Mouse (Mus musculus) T-cell, adult 2 months (primary cell): ENCODE measurements around the gene Prrc2b.

Experiments
- DNase-seq: peaks from one replicate; pipeline ENCODE4 v3.0.0; 2022; ENCODE audit warnings: low spot score

Gene Prrc2b

DNA sequence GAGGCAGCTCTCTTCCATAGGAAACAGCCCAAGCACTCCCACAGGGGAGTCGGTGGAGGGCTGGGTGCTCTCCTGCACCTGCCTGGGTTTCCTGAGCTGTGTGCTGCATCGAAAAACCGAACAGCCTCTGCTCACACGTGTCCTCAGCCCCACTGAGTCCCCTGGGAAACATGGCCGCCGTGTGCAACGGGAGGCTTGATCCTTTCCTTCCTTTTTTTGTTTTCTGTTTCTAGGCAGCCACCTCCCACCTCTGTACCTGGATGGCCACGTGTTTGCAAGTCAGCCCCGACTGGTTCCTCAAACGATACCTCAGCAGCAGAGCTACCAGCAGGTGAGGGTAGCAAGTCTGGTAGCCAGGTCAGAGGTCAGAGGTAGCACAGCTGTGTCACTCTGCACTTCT lies 71.2 kb downstream of the Prrc2b start:
- DNase-seq = no peak

DNA sequence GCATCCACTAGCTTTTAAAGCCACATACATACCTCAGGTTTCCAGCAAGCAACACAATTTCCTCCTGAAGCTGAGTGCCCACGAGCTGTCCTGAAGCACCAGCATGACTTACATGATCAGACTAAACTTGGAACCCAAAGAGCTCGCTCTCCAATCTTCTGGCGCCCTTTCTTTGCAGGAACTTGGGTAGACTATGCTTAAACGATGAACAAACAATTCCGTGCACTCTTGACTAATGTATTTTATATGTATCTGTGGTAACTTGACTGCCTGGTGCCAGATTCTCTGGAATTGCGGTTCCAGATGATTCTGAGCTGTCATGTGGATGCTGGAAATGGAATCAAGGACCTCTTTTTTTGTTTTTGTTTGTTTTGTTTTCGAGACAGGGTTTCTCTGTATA lies 84.6 kb downstream of the Prrc2b start:
- DNase-seq = no peak

DNA sequence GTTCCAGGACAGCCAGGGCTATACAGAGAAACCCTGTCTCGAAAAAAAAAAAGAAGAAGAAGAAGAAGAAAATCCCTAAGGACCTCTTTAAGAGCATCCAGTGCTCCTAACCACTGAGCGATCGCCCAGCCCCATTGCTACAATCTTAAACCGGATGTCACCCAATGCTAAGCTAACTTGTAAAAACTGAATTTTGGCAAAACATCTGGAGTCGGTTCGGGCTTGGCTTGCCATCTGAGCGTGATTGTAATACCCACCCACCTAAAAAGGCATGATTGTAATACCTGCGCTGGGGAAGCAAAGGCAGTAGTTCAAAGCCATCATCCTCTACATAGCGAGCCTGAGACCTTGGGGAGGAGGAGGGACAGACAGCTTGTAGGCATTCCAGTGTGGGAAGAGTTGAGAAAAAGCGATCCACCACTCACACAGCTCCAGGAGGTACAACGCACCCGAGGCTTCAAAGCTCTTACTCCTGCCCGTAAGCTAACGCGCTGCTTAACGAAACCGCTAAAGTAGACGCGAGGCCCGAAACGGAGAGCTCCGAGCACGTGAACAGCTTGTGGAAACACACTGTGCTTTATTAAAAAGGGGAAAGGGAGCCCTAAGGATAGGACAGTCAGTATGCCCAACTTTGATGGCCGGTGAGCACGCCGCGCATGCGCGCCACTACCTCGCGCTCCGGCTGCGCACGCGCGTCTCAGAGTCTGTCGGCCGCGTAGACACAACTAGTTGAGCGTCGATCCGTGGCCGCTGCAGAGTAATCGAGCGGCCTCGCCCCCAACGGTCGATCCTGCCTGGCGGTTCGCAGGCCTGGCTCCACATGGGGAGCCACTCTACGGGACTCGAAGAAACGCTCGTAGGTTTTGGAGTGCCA lies 85.2 kb downstream of the Prrc2b start, which contains the start of gene Pomt1:
TSS of gene Pomt1 (plus strand) at position 705 of the 874 bp plus-strand sequence.
- peak; percentile 92 for DNase-seq

DNA sequence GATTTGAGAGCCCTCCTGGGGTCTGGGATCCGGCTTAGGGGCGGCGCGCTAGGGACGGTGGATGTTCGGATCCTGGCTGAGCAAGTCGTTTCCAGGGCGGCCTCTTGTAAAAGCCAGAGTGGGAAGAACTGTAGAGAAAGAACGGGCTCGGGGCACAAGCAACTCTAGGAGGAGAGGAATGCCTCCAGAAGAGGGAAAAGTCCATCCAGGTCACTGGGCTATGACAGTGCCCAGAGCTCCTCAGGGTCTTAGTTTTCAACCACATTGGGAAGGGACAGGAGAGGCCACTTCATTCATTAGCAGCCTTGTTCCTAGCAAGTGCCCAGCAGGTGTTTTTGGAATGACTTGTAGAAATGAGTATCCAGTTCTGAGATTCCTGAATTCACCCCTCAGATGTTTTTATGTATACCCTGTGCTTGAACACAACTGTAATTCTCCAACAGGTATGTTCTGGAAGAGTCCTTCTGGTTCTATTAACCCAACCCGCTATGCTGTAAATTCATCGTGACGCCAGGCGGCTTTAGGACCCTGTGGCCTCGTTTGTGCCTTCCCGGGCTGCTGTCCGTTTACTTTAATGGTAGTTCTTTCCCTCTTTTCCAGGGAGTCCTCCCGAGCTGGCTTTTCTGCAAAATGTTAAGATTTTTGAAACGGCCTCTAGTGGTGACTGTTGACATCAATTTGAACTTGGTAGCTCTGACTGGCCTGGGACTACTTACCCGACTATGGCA lies 86.0 kb downstream of the Prrc2b start:
- DNase-seq = peak; percentile 22

DNA sequence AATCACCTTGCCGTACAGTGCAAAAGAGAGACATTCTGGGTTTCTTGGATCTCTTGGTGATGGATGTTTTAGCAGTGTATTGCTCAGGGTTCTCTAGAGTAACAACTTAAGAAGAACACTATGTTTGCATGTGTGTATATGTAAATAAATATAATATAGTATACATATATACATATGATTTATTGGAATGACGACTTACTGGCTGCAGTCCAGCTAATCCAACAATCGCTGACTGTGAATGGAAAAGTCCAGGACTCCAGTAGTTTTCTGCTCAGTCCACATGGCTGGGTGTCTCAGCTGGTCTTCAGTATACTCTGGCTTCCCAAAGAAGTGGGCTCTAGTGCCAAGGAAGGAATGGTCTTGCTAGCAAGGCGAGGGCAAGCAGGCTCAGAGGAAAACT lies 86.7 kb downstream of the Prrc2b start:
- no peak for DNase-seq

DNA sequence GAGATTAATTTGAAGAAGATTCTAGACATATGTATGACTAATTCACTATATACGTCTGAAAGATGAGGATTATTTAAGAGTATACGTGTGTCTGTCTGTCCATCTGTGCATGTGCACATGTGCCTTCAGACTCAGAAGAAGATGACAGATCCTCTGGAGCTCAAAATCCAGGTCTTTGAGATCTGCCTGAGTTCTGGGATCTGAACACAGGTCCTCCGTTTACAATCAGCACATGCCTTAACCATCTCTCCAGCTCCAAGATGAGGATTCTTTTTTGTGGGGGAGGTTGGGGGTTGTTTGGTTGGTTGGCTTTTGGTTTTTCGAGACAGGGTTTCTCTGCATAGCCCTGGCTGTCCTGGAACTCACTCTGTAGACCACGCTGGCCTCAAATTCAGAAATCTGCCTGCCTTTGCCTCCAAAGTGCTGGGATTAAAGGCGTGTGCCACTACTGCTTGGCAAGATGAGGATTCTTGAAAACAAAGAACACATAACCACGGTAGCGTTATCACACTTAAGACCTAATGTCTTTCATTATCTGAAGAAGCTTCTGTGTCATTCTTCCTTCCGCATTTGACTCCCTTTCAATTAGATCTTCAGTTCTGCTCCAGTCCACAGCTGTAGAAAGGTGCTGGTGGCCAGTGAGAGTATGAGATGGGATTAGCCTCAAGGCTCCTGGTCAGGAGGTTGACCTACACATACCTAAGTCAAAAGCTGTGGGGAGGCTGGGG lies 88.0 kb downstream of the Prrc2b start:
- no peak for DNase-seq

DNA sequence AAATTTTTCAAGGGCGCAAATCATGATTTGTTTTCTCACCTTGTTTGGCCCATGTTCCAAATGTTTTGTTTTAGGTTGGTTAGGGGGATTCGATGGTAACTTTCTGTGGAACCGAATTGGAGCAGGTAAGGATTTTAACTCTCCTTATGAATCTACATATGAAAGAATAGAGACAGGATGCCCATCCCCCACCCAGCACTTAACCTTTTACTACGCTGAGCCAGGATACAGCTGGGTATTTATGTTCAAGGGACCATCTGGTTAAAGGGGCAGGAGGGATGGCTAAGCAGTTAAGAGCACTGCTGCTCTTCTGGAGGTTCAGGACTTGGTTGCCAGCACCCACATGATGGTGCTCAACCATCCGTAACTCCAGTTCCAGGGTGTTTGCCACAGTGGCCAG lies 89.7 kb downstream of the Prrc2b start:
- DNase-seq = no peak

DNA sequence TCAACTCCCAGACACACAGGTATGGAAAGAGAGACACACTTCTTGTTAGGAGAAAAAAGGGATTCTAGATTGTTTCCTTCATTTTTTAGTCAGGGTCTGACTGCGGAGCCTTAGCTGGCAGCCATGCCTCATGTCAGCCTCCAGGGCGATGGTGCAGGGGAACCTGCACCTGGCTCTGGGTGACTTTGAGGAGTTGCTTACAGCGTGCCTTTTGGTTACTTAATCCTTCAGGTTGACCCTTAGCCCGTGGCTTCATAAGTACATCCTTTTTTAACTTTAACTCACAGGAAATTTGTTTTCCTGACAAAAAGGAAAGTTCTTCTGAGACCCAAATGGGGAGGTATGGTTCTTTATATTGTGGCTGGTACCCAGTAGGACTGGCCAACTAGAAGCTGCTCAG lies 92.1 kb downstream of the Prrc2b start:
- no peak for DNase-seq

DNA sequence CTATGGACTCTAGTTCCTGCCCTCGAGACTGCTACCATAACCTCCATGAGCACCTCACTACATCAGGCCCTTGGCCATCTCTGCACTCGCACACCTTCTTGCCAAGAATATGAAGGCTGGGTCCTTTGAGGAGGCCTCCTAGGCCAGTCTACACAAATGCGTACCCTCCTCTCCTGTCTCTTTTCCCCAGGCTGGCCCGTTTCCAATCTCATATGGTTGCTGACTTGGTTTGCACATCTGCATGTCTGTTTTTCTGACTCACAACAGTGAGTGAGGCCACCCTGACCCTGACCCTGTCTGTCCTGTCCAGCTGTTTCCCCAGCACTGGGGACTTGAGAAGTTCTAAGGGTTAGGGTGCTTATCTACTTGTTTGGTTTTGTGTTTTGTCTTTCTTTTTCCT lies 95.9 kb downstream of the Prrc2b start:
- DNase-seq = no peak

DNA sequence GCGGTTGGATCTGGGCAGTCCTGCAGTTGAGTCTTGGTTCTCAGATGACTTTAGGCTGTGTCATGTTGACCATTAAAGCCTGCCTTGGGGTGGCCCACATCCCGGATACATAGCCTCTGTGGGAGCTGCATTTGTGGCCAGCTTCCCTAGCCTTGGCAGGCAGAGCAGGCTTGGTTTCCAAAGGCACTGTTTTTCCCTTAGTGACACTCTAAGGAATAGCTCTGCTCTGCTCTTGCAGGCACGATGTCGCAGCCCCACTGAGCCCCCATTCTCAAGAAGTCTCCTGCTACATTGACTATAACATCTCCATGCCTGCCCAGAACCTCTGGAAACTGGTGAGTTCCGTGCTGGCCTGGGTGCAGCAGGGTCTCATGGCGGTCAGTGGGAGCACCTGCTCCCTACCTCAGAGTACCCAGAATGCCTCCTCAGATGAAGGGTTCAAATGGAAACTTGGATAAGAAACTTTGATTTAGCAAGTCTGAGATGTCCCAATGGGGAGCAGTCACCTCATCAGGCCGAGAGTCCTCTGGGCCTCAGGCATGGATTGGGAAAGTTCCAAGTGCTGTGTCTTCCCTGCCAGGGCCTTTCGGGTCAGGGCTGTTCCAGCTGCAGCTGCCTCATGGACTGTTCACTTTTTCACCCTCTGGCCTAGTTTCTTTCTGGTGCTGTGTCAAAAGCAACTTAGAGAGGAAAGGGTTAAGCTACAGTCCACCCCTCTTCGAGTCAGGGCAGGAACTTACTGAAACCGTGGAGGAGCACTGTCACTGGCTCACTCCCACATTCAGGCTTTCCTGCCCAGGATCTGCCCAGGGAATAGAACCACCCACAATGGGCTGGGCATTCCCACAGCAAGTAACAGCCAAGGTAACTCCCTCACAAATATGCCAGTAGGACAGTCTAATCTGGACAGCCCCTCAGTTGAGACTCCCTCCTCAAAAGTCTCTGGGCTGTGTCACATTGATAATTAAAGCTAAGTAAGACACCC lies 97.8 kb downstream of the Prrc2b start:
- DNase-seq = no peak

DNA sequence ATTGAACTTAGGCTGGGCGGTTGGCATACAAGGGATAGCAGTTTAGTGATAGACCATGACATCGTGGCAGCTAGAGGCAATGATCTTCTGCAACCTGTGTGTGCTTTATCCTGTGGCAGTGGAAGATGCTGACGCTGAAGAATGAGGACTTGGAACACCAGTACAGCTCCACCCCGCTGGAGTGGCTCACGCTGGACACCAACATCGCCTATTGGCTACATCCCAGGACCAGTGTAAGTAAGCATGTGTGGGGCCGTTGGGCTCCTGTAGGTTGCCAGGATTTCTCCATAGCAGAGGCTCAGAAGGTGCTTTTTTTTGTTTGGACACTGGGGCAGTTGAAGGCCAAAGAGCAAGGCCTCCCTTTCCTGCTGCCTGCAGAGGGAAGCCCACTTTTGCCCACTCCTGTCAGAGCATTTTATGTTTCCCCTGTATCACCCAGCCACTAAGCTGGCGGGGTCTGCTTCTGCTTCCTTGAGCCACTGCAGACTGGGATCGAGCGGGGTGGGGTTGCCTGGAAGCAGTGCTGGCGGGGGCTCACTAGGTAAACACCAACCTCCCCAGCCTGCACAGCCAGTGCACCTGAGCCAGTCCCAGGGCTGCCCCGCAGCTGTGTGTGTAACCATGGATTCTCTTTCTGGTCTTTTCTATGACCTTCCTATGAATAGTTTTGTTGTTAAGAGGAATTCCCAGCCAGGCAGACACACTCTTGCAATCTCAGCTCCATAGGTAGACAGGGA lies 101.1 kb downstream of the Prrc2b start:
- DNase-seq = no peak

DNA sequence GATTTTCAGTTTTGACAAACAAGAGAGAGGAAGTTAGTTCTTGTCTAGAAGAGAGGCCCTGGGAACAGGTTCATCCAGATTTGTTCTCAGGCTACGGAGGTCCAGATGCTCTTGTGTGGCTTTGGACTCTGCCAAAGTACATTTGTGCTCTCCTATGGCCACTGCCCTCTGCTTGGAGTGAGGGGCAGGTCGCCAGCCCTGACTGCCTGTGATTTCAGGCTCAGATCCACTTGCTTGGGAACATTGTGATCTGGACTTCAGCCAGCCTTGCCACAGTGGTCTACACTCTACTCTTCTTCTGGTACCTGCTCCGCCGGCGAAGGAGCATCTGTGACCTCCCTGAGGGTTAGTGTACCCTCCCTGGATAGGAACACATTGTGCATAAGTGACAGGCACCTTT lies 101.8 kb downstream of the Prrc2b start:
- DNase-seq = no peak

DNA sequence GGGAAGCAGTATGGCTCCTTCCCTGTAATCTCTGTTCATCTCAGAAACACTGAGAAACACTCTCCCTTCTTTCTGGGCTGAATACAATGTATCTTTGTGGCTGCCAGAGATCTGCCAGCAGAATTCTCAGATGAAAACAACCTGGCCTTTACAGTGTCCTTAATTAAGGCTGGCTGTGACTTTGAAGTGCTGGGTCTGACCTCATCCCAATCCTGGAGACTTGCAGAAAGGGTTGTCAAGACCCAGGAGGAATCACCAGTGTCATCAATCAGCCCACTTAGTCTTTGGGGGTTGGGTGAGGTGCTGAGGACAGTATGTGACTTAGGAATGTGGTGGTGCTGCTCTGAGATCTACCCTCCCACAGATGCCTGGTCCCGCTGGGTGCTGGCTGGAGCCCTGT lies 102.5 kb downstream of the Prrc2b start:
- DNase-seq = no peak

DNA sequence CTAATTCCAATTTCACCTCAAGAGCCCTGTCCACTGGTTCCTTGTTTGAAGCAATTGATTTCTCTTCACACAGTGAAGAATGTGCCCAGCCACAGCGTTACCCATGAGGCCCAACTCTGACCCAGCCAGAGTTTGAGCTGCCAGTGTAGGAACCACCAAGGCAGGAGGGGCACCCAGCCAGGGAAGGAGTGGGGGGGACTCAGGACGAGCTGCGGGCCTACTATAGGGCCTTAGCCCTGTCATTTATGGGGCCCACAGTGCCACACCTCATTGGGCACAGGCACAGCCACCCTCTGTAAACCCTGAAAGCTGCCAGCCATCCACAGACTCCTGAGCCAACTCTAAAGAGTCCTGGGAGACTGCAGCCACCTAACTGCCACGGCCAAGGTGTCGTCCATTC lies 103.7 kb downstream of the Prrc2b start:
- DNase-seq = no peak

DNA sequence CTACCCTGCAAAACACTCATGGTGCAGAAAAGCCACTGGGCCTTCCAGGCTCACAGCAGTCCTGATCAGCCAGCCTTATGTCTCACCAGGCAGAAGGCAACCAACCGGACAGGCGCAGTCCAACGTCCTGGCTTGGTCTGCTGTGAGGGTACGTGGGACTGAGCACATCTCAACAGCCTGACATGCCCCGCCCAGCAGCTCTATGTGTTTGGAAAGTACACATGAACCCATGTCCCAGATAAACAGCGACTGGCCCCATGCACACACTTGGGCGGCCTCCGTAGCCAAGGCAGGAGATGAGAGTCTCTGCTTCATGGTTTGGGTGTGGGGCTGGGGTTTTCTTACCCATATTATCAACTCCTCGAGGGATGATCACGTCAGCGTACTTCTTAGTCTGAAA lies 105.4 kb downstream of the Prrc2b start:
- DNase-seq = no peak

DNA sequence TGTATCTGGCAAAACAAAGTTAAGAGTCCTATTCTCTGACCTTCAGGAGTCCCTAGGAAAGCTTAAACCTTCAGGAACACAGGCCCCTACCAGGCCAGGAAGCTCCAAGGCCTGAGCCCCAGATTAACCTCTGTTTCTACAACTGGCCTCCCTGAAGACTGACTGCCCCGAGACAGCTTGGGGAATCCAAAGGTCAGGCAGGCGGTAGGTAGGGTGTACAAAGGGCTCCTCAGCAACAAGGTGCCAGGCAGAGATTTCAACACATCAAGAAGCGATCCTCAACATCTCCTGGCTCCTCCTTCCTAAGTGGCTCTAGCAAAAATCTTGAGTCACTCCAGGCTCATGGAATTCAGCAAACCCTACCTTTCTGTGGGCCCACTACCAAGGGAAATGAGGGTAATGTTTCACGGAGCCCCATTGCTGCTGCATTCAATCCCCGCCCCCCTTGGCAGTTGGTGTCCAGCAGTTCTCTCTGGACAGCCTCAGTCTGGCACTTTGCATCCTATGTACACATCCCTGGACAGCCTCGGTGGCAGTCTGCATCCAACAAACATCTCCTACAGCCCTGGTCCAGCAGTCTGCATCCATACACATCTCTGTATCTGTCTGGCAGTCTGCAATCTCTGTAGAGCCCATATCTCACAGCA lies 108.1 kb downstream of the Prrc2b start:
- no peak for DNase-seq

DNA sequence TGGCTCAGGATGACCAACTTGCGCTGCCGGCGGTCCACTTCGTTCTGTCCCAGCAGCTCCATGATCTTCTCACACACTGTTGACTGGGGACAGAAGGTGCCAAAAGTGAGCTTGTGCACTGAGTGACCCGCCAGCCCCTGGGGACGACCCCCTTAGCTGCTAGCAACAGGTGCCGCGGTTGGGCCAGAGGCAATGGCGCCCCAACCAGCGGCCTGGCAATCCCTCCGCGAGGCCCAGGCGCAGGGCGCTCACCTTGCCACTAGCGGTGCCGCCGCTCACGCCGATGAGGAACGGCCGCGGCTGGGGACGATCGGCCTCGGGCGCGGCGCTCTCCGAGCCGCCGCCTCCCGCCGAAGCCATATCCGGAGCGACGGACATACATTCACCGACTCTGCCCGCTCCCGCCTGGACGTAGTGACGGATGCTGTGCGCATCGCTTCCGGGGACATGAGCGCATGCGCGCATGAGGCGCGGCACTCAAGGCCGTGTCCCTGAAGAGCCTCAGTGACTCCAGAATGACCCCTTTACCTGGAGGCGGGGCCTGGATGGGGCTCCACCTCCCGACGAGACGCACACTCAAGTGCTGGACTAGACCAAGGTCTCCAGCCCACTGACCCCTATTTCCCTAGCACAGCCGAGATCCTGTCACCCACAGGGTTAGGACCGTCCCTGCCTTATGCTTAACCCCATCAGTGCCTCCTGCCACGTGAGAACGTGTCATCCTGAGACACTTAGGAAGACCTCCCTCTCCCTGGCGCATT lies 109.0 kb downstream of the Prrc2b start, which contains the start of gene Uck1:
TSS of gene Uck1 (minus strand) at position 503 of the 761 bp plus-strand sequence.
- DNase-seq = peak; percentile 88

DNA sequence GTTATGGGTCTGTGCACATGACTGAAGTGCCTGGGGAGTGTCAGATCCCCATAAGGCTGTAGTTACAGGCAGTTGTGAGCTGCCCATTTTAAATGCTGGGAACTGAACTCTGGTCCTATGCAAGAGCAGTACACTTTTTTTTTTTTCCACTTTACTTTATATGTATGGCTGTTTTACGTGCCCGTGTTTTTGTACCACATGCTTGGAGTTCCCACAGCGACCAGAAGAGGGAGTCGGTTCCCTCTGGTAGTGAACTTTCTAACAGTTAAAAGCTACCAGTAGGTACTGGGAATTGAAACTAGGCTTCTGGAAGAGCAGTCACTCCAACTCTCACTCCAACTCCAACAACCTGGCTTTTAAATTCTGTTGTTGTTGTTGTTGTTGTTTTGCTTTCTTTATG lies 109.8 kb downstream of the Prrc2b start:
- DNase-seq = peak; percentile 71

DNA sequence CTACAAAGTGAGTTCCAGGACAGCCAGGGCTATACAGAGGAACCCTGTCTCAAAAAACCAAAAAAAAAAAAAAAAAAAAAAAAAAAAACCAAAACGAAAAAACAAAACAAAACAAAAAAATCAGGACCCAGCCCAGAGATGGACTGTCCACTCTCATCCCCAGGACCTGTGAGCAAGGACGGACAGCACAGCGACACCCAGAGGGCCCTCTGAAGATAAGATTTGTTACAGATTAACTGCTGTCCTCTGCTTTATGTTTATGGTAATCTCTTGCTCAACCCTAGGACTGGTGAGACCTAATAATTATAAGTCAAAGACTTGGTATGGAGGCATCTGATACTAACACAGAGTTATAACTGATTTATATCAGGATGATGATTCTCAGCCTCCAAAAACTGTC lies 124.9 kb downstream of the Prrc2b start:
- no peak for DNase-seq
